ENCODE assay signal across 31 mouse cellular contexts in the genomic region with DNA sequence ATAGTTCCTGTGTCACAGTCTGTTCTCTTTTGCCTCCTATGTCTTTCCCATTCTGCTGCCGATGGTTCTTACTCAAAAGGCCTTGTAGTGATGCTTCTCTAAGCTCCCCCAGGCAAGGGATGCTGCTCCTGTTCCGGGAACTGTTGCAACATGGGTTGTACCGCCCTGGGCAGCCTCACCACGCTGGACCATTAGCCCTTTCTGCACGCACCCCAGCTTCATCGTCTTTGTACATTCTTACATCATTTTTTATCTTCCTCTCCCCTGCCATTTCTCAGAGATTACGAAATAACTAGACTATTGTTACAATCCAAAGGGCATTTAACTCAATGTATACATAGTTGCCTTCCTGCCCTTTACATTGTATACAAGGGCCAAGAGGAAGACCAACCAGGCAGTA. TPM values are rescaled to one million over a fixed set of nuclear protein-coding genes. Genes with fewer than 3 reads are reported as not detected.
DNase-seq lines count a peak whose midpoint lies in the region; ATAC-seq and TF ChIP-seq lines count a peak whose summit lies in the region.
"Had no signal": no experiment of that assay in that cellular context is flagged by ENCODE, and none has a peak within 500 bp of the region (broad histone marks: within the 10 kb centered on the region; RNA-seq: fewer than 3 reads in every experiment).

No protein-coding gene starts in this region.

- no peak for TF ChIP-seq CTCF in liver, adult 2 months (IDR thresholded peaks at IDR 0.05; ENCODE audit: low read depth, low read length)
- TF ChIP-seq CTCF in left cerebral cortex, adult 2 months (IDR thresholded peaks at IDR 0.05) = no peak

- H3K4me2 ChIP-seq in liver, embryonic 11.5 days = no peak overlapping the region
- H3K4me2 ChIP-seq: forebrain, embryonic 12.5 days; heart, embryonic 12.5 days; hindbrain, embryonic 14.5 days; limb, embryonic 15.5 days; midbrain, embryonic 13.5 days; neural tube, embryonic 15.5 days; stomach, embryonic 15.5 days had no signal

- H3K79me2 ChIP-seq in liver, adult 2 months (ENCODE audit: control insufficient read depth, insufficient read depth, low read length) = peaks cover 13% of the 10 kb centered on the region

- H3K4me1 ChIP-seq in liver, adult 2 months (ENCODE audit: control insufficient read depth, insufficient read depth, low read length) = peaks cover 8% of the 10 kb centered on the region; the same call in 1 of the 2 replicates
- peaks cover 10% of the 10 kb centered on the region; the same call in 1 of the 2 replicates for H3K4me1 ChIP-seq in liver, embryonic 11.5 days (replicated peaks; ENCODE audit: control insufficient read depth, insufficient read depth, low read length)

- ATAC-seq in liver, embryonic 11.5 days (replicated peaks; ENCODE audit: low FRiP score) = no peak
- peak; percentile 38 for ATAC-seq in megakaryocyte progenitor cell, adult 5-6 weeks (replicated peaks; ENCODE audit: poor library complexity)
- ATAC-seq: inflammation-experienced regulatory T-cells, adult 6 months; midbrain, embryonic 13.5 days had no signal

- H3K9me3 ChIP-seq in liver, embryonic 11.5 days (ENCODE audit: control insufficient read depth, low read length) = no peaks in the 10 kb centered on the region
- H3K9me3 ChIP-seq: forebrain, embryonic 12.5 days; heart, embryonic 12.5 days; limb, embryonic 15.5 days; midbrain, embryonic 13.5 days; neural tube, embryonic 15.5 days; stomach, embryonic 15.5 days had no signal

- peak; percentile 35 for DNase-seq in liver, adult 2 months (ENCODE audit: extremely low read depth, low read depth, low spot score)
- no peak for DNase-seq in liver, embryonic 11.5 days (ENCODE audit: low spot score)
- DNase-seq in 3T3-L1 (ENCODE audit: low read depth, low spot score) (peak; percentile 39), NIH3T3 (ENCODE audit: low read depth) (peak; percentile 44)
- no peak for DNase-seq in left cerebral cortex, adult 2 months (ENCODE audit: extremely low spot score in 1 of 2, low spot score in 2 of 2)
- DNase-seq in c-Kit-positive CD71-positive TER-119-positive erythroid progenitor cells, embryonic 14.5 days (ENCODE audit: low spot score) = no peak
- DNase-seq: adrenal gland, postnatal 10 days; cerebellum, adult 11 months; cerebellum, adult 9-10 months; gastrocnemius, postnatal 36 days; heart, adult 2 months; kidney, postnatal 4 days; left cerebral cortex, postnatal 4 days; lung, postnatal 10 days; retina, postnatal 1 day; right cerebral cortex, postnatal 14 days; thymus, adult 18-20 months; thymus, postnatal 25 days had no signal

- H3K4me3 ChIP-seq in liver, adult 2 months (ENCODE audit: insufficient read depth, low read depth, low read length) = no peak overlapping the region
- no peak overlapping the region for H3K4me3 ChIP-seq in liver, embryonic 11.5 days (ENCODE audit: low read depth, low read length)
- H3K4me3 ChIP-seq in left cerebral cortex, adult 2 months = no peak overlapping the region
- H3K4me3 ChIP-seq: erythroblast, embryonic 14.5 days; forebrain, embryonic 12.5 days; heart, adult 2 months; heart, embryonic 12.5 days; limb, embryonic 15.5 days; midbrain, embryonic 13.5 days; neural tube, embryonic 15.5 days; stomach, embryonic 15.5 days had no signal

- TF ChIP-seq POLR2A in liver, adult 2 months (IDR thresholded peaks at IDR 0.05; ENCODE audit: extremely low read depth, insufficient read depth, low read length) = no peak

- H3K36me3 ChIP-seq in liver, adult 2 months (ENCODE audit: control insufficient read depth, insufficient read depth, low read length) = no peaks in the 10 kb centered on the region
- H3K36me3 ChIP-seq in liver, embryonic 11.5 days (ENCODE audit: control insufficient read depth, insufficient read depth, low read length) = no peaks in the 10 kb centered on the region
- H3K36me3 ChIP-seq: forebrain, embryonic 12.5 days; heart, embryonic 12.5 days; limb, embryonic 15.5 days; midbrain, embryonic 13.5 days; neural tube, embryonic 15.5 days; stomach, embryonic 15.5 days had no signal

- intact Hi-C loops in left cerebral cortex, adult 2 months (cut with DNase I) = loop anchor here (5.0 kb wide), 2 partner anchors 308 to 743 kb away; no protein-coding TSS in a partner anchor

- no peak overlapping the region for H3K9ac ChIP-seq in liver, adult 2 months (ENCODE audit: low read depth, low read length)
- H3K9ac ChIP-seq in liver, embryonic 11.5 days (ENCODE audit: low read depth, low read length) = no peak overlapping the region
- H3K9ac ChIP-seq: forebrain, embryonic 12.5 days; heart, embryonic 12.5 days; hindbrain, embryonic 14.5 days; limb, embryonic 15.5 days; midbrain, embryonic 13.5 days; neural tube, embryonic 15.5 days; stomach, embryonic 15.5 days had no signal

- H3K27me3 ChIP-seq in liver, adult 2 months (ENCODE audit: control insufficient read depth, insufficient read depth, low read length) = no peaks in the 10 kb centered on the region
- peaks cover 12% of the 10 kb centered on the region for H3K27me3 ChIP-seq in liver, embryonic 11.5 days (replicated peaks; ENCODE audit: control insufficient read depth, insufficient read depth, low read length)
- H3K27me3 ChIP-seq: CH12.LX; heart, embryonic 12.5 days; limb, embryonic 15.5 days; neural tube, embryonic 15.5 days; stomach, embryonic 15.5 days had no signal

- 28% methylated on average over 7 of the region's 7 CpGs for WGBS in liver, adult 2 months
- 73% methylated on average over 7 of the region's 7 CpGs for WGBS in liver, embryonic 11.5 days

- H3K27ac ChIP-seq in liver, adult 2 months (replicated peaks; ENCODE audit: insufficient read depth, low read depth, low read length) = no peak overlapping the region
- H3K27ac ChIP-seq in liver, embryonic 11.5 days (ENCODE audit: low read depth, low read length) = no peak overlapping the region
- no peak overlapping the region for H3K27ac ChIP-seq in left cerebral cortex, adult 2 months
- H3K27ac ChIP-seq: forebrain, embryonic 12.5 days; heart, adult 2 months; hindbrain, embryonic 14.5 days; kidney, postnatal 0 days; limb, embryonic 15.5 days; macrophage; midbrain, embryonic 13.5 days; neural tube, embryonic 15.5 days; stomach, embryonic 15.5 days had no signal

RNA-seq across cellular contexts. Expression of gene Prkce, which starts 3.2 kb away (rescaled TPM):
- 6.4 and 7.2 TPM in 2 replicates for total RNA-seq in liver, adult 2 months (2014; rRNA removed)
- polyA plus RNA-seq in liver, adult 2 months (2012; rRNA removed) = 1.7 and 2.0 TPM in 2 replicates
- 3.7 and 4.0 TPM in 2 replicates for polyA plus RNA-seq in liver, embryonic 11.5 days (2014; fragmentation: Nextera tagmentation; extraction: Ambion mirVana)
- 4.2 and 4.8 TPM in 2 replicates for total RNA-seq in megakaryocyte progenitor cell, adult 5-6 weeks (2015)
- total RNA-seq in megakaryocyte progenitor cell, adult 5-6 weeks (2017) = 1.7 and 3.1 TPM in 2 replicates
- total RNA-seq in left cerebral cortex, adult 2 months (2021) = 100 to 1,000 TPM; 277 to 284 TPM

RNA-seq across cellular contexts. Expression of gene Srbd1, which starts 19.4 kb away (rescaled TPM):
- total RNA-seq in liver, adult 2 months (2014; rRNA removed) = 12.8 and 20.9 TPM in 2 replicates
- 2.1 and 2.6 TPM in 2 replicates for polyA plus RNA-seq in liver, adult 2 months (2012; rRNA removed)
- polyA plus RNA-seq in liver, embryonic 11.5 days (2014; fragmentation: Nextera tagmentation; extraction: Ambion mirVana) = 11.5 and 13.3 TPM in 2 replicates
- 22.6 and 33.1 TPM in 2 replicates for total RNA-seq in megakaryocyte progenitor cell, adult 5-6 weeks (2015)
- 22.9 and 25.8 TPM in 2 replicates for total RNA-seq in megakaryocyte progenitor cell, adult 5-6 weeks (2017)
- total RNA-seq in left cerebral cortex, adult 2 months (2021) = 10 to 100 TPM; 12.7 to 16.5 TPM

Comparison
In these comparisons a context has a peak if more than half of its experiments do, and no peak if none do; other contexts are left out.
1. DNase-seq: peak in liver, adult 2 months (single experiment), 3T3-L1 (single experiment) and NIH3T3 (single experiment); none in liver, embryonic 11.5 days (single experiment), left cerebral cortex, adult 2 months (0 of 2) and c-Kit-positive CD71-positive TER-119-positive erythroid progenitor cells, embryonic 14.5 days (single experiment).
2. RNA of gene Prkce, which starts 3.2 kb away (total RNA-seq): 277 to 284 TPM in left cerebral cortex, adult 2 months; 6.4 to 7.2 TPM in liver, adult 2 months and 1.7 to 4.8 TPM in megakaryocyte progenitor cell, adult 5-6 weeks; every median in the first group is over 10 times any median in the second.